Mouse (Mus musculus) heart, postnatal 14 days (tissue): ENCODE data around the gene Gm8857. TPM values are rescaled to one million over a fixed set of nuclear protein-coding genes. Genes with fewer than 3 reads are reported as not detected.
"Not testable (repeated sequence)": the region's sequence is repeated elsewhere in the genome, so short reads cannot be mapped to it uniquely, and the experiment has no call there.

ENCODE experiments used
- DNase-seq, 2 experiments: peaks; one replicate each; pipeline ENCODE4 v3.0.0; 2021 to 2022
- intact Hi-C: fragments of 180-260 bp; cut with DNase I; formaldehyde crosslinking; loops from one replicate; pipeline ENCODE4 v1.15.1; 2025
- long read RNA-seq, 2 experiments: library from polyadenylated mRNA; stranded (forward); transcript quantifications; one replicate each; pipeline ENCODE4 v2.0.0; 2021
- total RNA-seq, 2 experiments: library from RNA; stranded (reverse); gene quantifications; 2 replicates each; pipeline ENCODE4 v1.2.3; 2021

Gene Gm8857
- not detected for total RNA-seq
- long read RNA-seq, experiment 1, result 0 reads
- long read RNA-seq, experiment 2, result 0 reads

GRCm38 (mm10) chr5:10947505-10947904, at the start of gene Gm8857, which contains the start of gene Gm8871:
Gm8857 (plus strand) TSS chr5:10947807.
Gm8871 (plus strand) TSS chr5:10947805.
- intact Hi-C loops, DNase-seq: not testable (repeated sequence)

- intact Hi-C loops, DNase-seq: not testable (repeated sequence)
Measured at GRCm38 (mm10) chr5:10953512-10953911, 5.9 kb downstream of the Gm8857 start.

- intact Hi-C loops, DNase-seq: not testable (repeated sequence)
Measured at GRCm38 (mm10) chr5:10958057-10958456, 10.4 kb downstream of the Gm8857 start.

Other genes starting within 250 kb of the Gm8857 start
- not detected for gene Gm8871, start within 50 bp of the Gm8857 start, total RNA-seq
- gene Gm8879, start 179.8 kb downstream of the Gm8857 start, total RNA-seq, result not detected
- gene Gm5861, start 235.3 kb downstream of the Gm8857 start, total RNA-seq, result not detected